Mouse (Mus musculus): ENCODE measurements around the gene Anks1b. TPM values are rescaled to one million over a fixed set of nuclear protein-coding genes. Genes with fewer than 3 reads are reported as not detected.

The Anks1b gene
- polyA plus RNA-seq, 1 experiment from 2014 or later: 0.71 TPM

- no peaks in the 10 kb centered on the region for H3K4me1 ChIP-seq (ENCODE audit: control insufficient read depth, insufficient read depth, low read length)
- no peak overlapping the region for H3K4me3 ChIP-seq (ENCODE audit: low read length)
- H3K27me3 ChIP-seq (replicated peaks; ENCODE audit: control insufficient read depth, insufficient read depth, low read length): no peaks in the 10 kb centered on the region
- 12% methylated on average over 4 of the region's 4 CpGs for WGBS
- no peak overlapping the region for H3K4me2 ChIP-seq (ENCODE audit: low read depth, low read length)
- no peak for ATAC-seq
- H3K9ac ChIP-seq (ENCODE audit: low read depth, low read length): no peak overlapping the region
- H3K27ac ChIP-seq (ENCODE audit: low read length): no peak overlapping the region
- H3K36me3 ChIP-seq (ENCODE audit: control insufficient read depth, insufficient read depth, low read length): no peaks in the 10 kb centered on the region
- H3K9me3 ChIP-seq (ENCODE audit: control insufficient read depth, low read length): no peaks in the 10 kb centered on the region
Observed at GRCm38 (mm10) chr10:90804602-90805095, 931.3 kb downstream of the Anks1b start.

GRCm38 (mm10) chr10:90808616-90809310 lies 935.5 kb downstream of the Anks1b start:
- Histone ChIP-seq H3K9ac (ENCODE audit: low read depth, low read length) (no peak overlapping the region), H3K27ac (ENCODE audit: low read length) (no peak overlapping the region), H3K4me3 (ENCODE audit: low read length) (no peak overlapping the region), H3K4me2 (ENCODE audit: low read depth, low read length) (no peak overlapping the region), H3K36me3 (ENCODE audit: control insufficient read depth, insufficient read depth, low read length) (no peaks in the 10 kb centered on the region), H3K9me3 (ENCODE audit: control insufficient read depth, low read length) (no peaks in the 10 kb centered on the region), H3K27me3 (replicated peaks; ENCODE audit: control insufficient read depth, insufficient read depth, low read length) (no peaks in the 10 kb centered on the region), H3K4me1 (ENCODE audit: control insufficient read depth, insufficient read depth, low read length) (no peaks in the 10 kb centered on the region)
- WGBS: 77% methylated on average over 8 of the region's 8 CpGs
- ATAC-seq: no peak

GRCm38 (mm10) chr10:90809911-90810590 lies 936.7 kb downstream of the Anks1b start:
- Histone ChIP-seq H3K27me3 (replicated peaks; ENCODE audit: control insufficient read depth, insufficient read depth, low read length) (no peaks in the 10 kb centered on the region), H3K27ac (ENCODE audit: low read length) (no peak overlapping the region), H3K9me3 (ENCODE audit: control insufficient read depth, low read length) (no peaks in the 10 kb centered on the region), H3K4me2 (ENCODE audit: low read depth, low read length) (no peak overlapping the region), H3K4me1 (ENCODE audit: control insufficient read depth, insufficient read depth, low read length) (no peaks in the 10 kb centered on the region), H3K36me3 (ENCODE audit: control insufficient read depth, insufficient read depth, low read length) (no peaks in the 10 kb centered on the region), H3K9ac (ENCODE audit: low read depth, low read length) (no peak overlapping the region), H3K4me3 (ENCODE audit: low read length) (no peak overlapping the region)
- 36% methylated on average over 8 of the region's 8 CpGs for WGBS
- no peak for ATAC-seq

GRCm38 (mm10) chr10:90811446-90811845 lies 938.1 kb downstream of the Anks1b start:
- H3K4me1 ChIP-seq (ENCODE audit: control insufficient read depth, insufficient read depth, low read length): no peaks in the 10 kb centered on the region
- no peak overlapping the region for H3K4me3 ChIP-seq (ENCODE audit: low read length)
- no peaks in the 10 kb centered on the region for H3K27me3 ChIP-seq (replicated peaks; ENCODE audit: control insufficient read depth, insufficient read depth, low read length)
- H3K27ac ChIP-seq (ENCODE audit: low read length): no peak overlapping the region
- H3K9ac ChIP-seq (ENCODE audit: low read depth, low read length): no peak overlapping the region
- WGBS: 69% methylated on average over 4 of the region's 4 CpGs
- no peak overlapping the region for H3K4me2 ChIP-seq (ENCODE audit: low read depth, low read length)
- H3K9me3 ChIP-seq (ENCODE audit: control insufficient read depth, low read length): no peaks in the 10 kb centered on the region
- no peak for ATAC-seq
- H3K36me3 ChIP-seq (ENCODE audit: control insufficient read depth, insufficient read depth, low read length): no peaks in the 10 kb centered on the region

GRCm38 (mm10) chr10:90813326-90813725 lies 940.0 kb downstream of the Anks1b start:
- Histone ChIP-seq H3K4me3 (ENCODE audit: low read length) (no peak overlapping the region), H3K27me3 (replicated peaks; ENCODE audit: control insufficient read depth, insufficient read depth, low read length) (no peaks in the 10 kb centered on the region), H3K4me1 (ENCODE audit: control insufficient read depth, insufficient read depth, low read length) (no peaks in the 10 kb centered on the region), H3K36me3 (ENCODE audit: control insufficient read depth, insufficient read depth, low read length) (no peaks in the 10 kb centered on the region), H3K9me3 (ENCODE audit: control insufficient read depth, low read length) (no peaks in the 10 kb centered on the region), H3K27ac (ENCODE audit: low read length) (no peak overlapping the region), H3K9ac (ENCODE audit: low read depth, low read length) (no peak overlapping the region), H3K4me2 (ENCODE audit: low read depth, low read length) (no peak overlapping the region)
- ATAC-seq: no peak
- WGBS: 88% methylated on average over 5 of the region's 5 CpGs

- 79% methylated on average over 6 of the region's 6 CpGs for WGBS
- no peak for ATAC-seq
- H3K4me1 ChIP-seq (ENCODE audit: control insufficient read depth, insufficient read depth, low read length): no peaks in the 10 kb centered on the region
Observed at GRCm38 (mm10) chr10:90814412-90814811, 941.1 kb downstream of the Anks1b start.

GRCm38 (mm10) chr10:90818246-90818937 lies 945.1 kb downstream of the Anks1b start:
- no peaks in the 10 kb centered on the region for H3K36me3 ChIP-seq (ENCODE audit: control insufficient read depth, insufficient read depth, low read length)
- H3K4me1 ChIP-seq (ENCODE audit: control insufficient read depth, insufficient read depth, low read length): no peaks in the 10 kb centered on the region
- no peaks in the 10 kb centered on the region for H3K9me3 ChIP-seq (ENCODE audit: control insufficient read depth, low read length)
- H3K4me3 ChIP-seq (ENCODE audit: low read length): no peak overlapping the region
- WGBS: 44% methylated on average over 10 of the region's 10 CpGs
- H3K27ac ChIP-seq (ENCODE audit: low read length): no peak overlapping the region
- no peak overlapping the region for H3K4me2 ChIP-seq (ENCODE audit: low read depth, low read length)
- no peaks in the 10 kb centered on the region for H3K27me3 ChIP-seq (replicated peaks; ENCODE audit: control insufficient read depth, insufficient read depth, low read length)
- no peak overlapping the region for H3K9ac ChIP-seq (ENCODE audit: low read depth, low read length)
- ATAC-seq: no peak

More at GRCm38 (mm10) chr10:90814412-90814811, 941.1 kb downstream of the Anks1b start:
- Histone ChIP-seq H3K4me3 (ENCODE audit: low read length) (no peak overlapping the region), H3K4me2 (ENCODE audit: low read depth, low read length) (no peak overlapping the region), H3K9ac (ENCODE audit: low read depth, low read length) (no peak overlapping the region), H3K27me3 (replicated peaks; ENCODE audit: control insufficient read depth, insufficient read depth, low read length) (no peaks in the 10 kb centered on the region), H3K9me3 (ENCODE audit: control insufficient read depth, low read length) (no peaks in the 10 kb centered on the region), H3K27ac (ENCODE audit: low read length) (no peak overlapping the region), H3K36me3 (ENCODE audit: control insufficient read depth, insufficient read depth, low read length) (no peaks in the 10 kb centered on the region)

- Histone ChIP-seq H3K27ac (ENCODE audit: low read length) (no peak overlapping the region), H3K9me3 (ENCODE audit: control insufficient read depth, low read length) (no peaks in the 10 kb centered on the region), H3K4me3 (ENCODE audit: low read length) (no peak overlapping the region), H3K27me3 (replicated peaks; ENCODE audit: control insufficient read depth, insufficient read depth, low read length) (peaks cover 17% of the 10 kb centered on the region), H3K9ac (ENCODE audit: low read depth, low read length) (no peak overlapping the region), H3K36me3 (ENCODE audit: control insufficient read depth, insufficient read depth, low read length) (no peaks in the 10 kb centered on the region), H3K4me1 (ENCODE audit: control insufficient read depth, insufficient read depth, low read length) (no peaks in the 10 kb centered on the region), H3K4me2 (ENCODE audit: low read depth, low read length) (no peak overlapping the region)
- no peak for ATAC-seq
- 7% methylated on average over 4 of the region's 4 CpGs for WGBS
Observed at GRCm38 (mm10) chr10:90823438-90823837, 950.1 kb downstream of the Anks1b start.

GRCm38 (mm10) chr10:90824692-90825091 lies 951.4 kb downstream of the Anks1b start:
- Histone ChIP-seq H3K4me2 (ENCODE audit: low read depth, low read length) (no peak overlapping the region), H3K4me3 (ENCODE audit: low read length) (no peak overlapping the region), H3K27ac (ENCODE audit: low read length) (no peak overlapping the region), H3K9me3 (ENCODE audit: control insufficient read depth, low read length) (no peaks in the 10 kb centered on the region), H3K4me1 (ENCODE audit: control insufficient read depth, insufficient read depth, low read length) (0 out of 2 replicates have a peak, but pooled peaks cover 3% of the 10 kb centered on the region), H3K9ac (ENCODE audit: low read depth, low read length) (no peak overlapping the region), H3K27me3 (replicated peaks; ENCODE audit: control insufficient read depth, insufficient read depth, low read length) (peaks cover 30% of the 10 kb centered on the region), H3K36me3 (ENCODE audit: control insufficient read depth, insufficient read depth, low read length) (no peaks in the 10 kb centered on the region)
- ATAC-seq: no peak
- 68% methylated on average over 2 of the region's 2 CpGs for WGBS
